Comparison of ENCODE assay signal across 16 mouse cellular contexts in genomic region chr15:101371141-101371985, GRCm38 (mm10). TPM values are rescaled to one million over a fixed set of nuclear protein-coding genes. Genes with fewer than 3 reads are reported as not detected.
DNase-seq lines count a peak whose midpoint lies in the region; ATAC-seq and TF ChIP-seq lines count a peak whose summit lies in the region.
"Had no signal": no experiment of that assay in that cellular context is flagged by ENCODE, and none has a peak within 500 bp of the region (broad histone marks: within the 10 kb centered on the region; RNA-seq: fewer than 3 reads in every experiment).

No protein-coding gene starts in this region.

- intact Hi-C loops in gastrocnemius, adult 2 months (cut with DNase I), result no loop called here

- no peak for TF ChIP-seq CTCF in gastrocnemius, adult 2 months (IDR thresholded peaks at IDR 0.05)
- TF ChIP-seq CTCF in liver, adult 2 months (IDR thresholded peaks at IDR 0.05; ENCODE audit: low read depth, low read length), result no peak
- TF ChIP-seq CTCF in cerebellum, adult 2 months (IDR thresholded peaks at IDR 0.05; ENCODE audit: borderline replicate concordance, insufficient read depth, low read depth, low read length), result no peak

- H3K36me3 ChIP-seq in liver, adult 2 months (ENCODE audit: control insufficient read depth, insufficient read depth, low read length), result no peaks in the 10 kb centered on the region
- no peaks in the 10 kb centered on the region for H3K36me3 ChIP-seq in lung, embryonic 15.5 days
- no peaks in the 10 kb centered on the region for H3K36me3 ChIP-seq in stomach, embryonic 16.5 days (ENCODE audit: control insufficient read depth, insufficient read depth, low read length)
- H3K36me3 ChIP-seq: hindbrain, embryonic 13.5 days; midbrain, embryonic 13.5 days; neural tube, embryonic 15.5 days had no signal

- H3K9ac ChIP-seq in liver, adult 2 months (ENCODE audit: low read depth, low read length), result no peak overlapping the region
- H3K9ac ChIP-seq in lung, embryonic 15.5 days, result no peak overlapping the region
- peak overlapping the region; percentile 13; the same call in 1 of the 2 replicates for H3K9ac ChIP-seq in stomach, embryonic 16.5 days (ENCODE audit: low read length)
- H3K9ac ChIP-seq: hindbrain, embryonic 13.5 days; midbrain, embryonic 13.5 days; neural tube, embryonic 15.5 days had no signal

- H3K9me3 ChIP-seq in lung, embryonic 15.5 days, result no peaks in the 10 kb centered on the region
- no peaks in the 10 kb centered on the region for H3K9me3 ChIP-seq in stomach, embryonic 16.5 days (replicated peaks; ENCODE audit: control insufficient read depth, low read length)
- H3K9me3 ChIP-seq: hindbrain, embryonic 13.5 days; midbrain, embryonic 13.5 days; neural tube, embryonic 15.5 days had no signal

- no peak for ATAC-seq in lung, embryonic 15.5 days (ENCODE audit: borderline replicate concordance, extremely low read depth, low FRiP score, low TSS enrichment)
- ATAC-seq in stomach, embryonic 16.5 days (ENCODE audit: insufficient read depth, low FRiP score), result no peak
- ATAC-seq: activated CD4-positive, CD25-positive, alpha-beta regulatory T cell, adult 4 months; midbrain, embryonic 13.5 days had no signal

- no peak overlapping the region for H3K4me3 ChIP-seq in gastrocnemius, adult 2 months
- H3K4me3 ChIP-seq in liver, adult 2 months (ENCODE audit: insufficient read depth, low read depth, low read length), result no peak overlapping the region
- H3K4me3 ChIP-seq in lung, embryonic 15.5 days, result no peak overlapping the region
- no peak overlapping the region for H3K4me3 ChIP-seq in stomach, embryonic 16.5 days (replicated peaks; ENCODE audit: low read length)
- no peak overlapping the region for H3K4me3 ChIP-seq in cerebellum, adult 2 months (replicated peaks; ENCODE audit: insufficient read depth, low read depth, low read length)
- H3K4me3 ChIP-seq: erythroblast, embryonic 14.5 days; hindbrain, embryonic 13.5 days; midbrain, embryonic 13.5 days; neural tube, embryonic 15.5 days had no signal

- WGBS in liver, adult 2 months, result 76% methylated on average over 15 of the region's 15 CpGs
- WGBS in lung, embryonic 15.5 days, result 77% methylated on average over 15 of the region's 15 CpGs
- 76% methylated on average over 15 of the region's 15 CpGs for WGBS in stomach, embryonic 16.5 days
- WGBS in cerebellum, adult 2 months, result 90% methylated on average over 15 of the region's 15 CpGs

- no peaks in the 10 kb centered on the region for H3K79me2 ChIP-seq in liver, adult 2 months (ENCODE audit: control insufficient read depth, insufficient read depth, low read length)

- DNase-seq in gastrocnemius, adult 2 months, result no peak
- DNase-seq in gastrocnemius, postnatal 10 days, result no peak
- DNase-seq in liver, adult 2 months (ENCODE audit: extremely low read depth, low read depth, low spot score), result no peak
- DNase-seq in liver, result no peak
- no peak for DNase-seq in frontal cortex, adult 2 months (ENCODE audit: extremely low spot score in 1 of 2, low spot score in 1 of 2)
- DNase-seq in cerebellum, adult 2 months, result no peak
- DNase-seq: cerebellum, postnatal 36 days had no signal

- H3K4me1 ChIP-seq in liver, adult 2 months (ENCODE audit: control insufficient read depth, insufficient read depth, low read length), result no peaks in the 10 kb centered on the region
- peaks cover 69% of the 10 kb centered on the region for H3K4me1 ChIP-seq in lung, embryonic 15.5 days
- H3K4me1 ChIP-seq in stomach, embryonic 16.5 days (ENCODE audit: control insufficient read depth, insufficient read depth, low read length), result peaks cover 54% of the 10 kb centered on the region
- H3K4me1 ChIP-seq in cerebellum, adult 2 months (ENCODE audit: control insufficient read depth, insufficient read depth, low read length), result peaks cover 20% of the 10 kb centered on the region
- H3K4me1 ChIP-seq: midbrain, embryonic 13.5 days had no signal

- H3K27me3 ChIP-seq in liver, adult 2 months (ENCODE audit: control insufficient read depth, insufficient read depth, low read length), result no peaks in the 10 kb centered on the region
- no peaks in the 10 kb centered on the region for H3K27me3 ChIP-seq in lung, embryonic 15.5 days
- H3K27me3 ChIP-seq in stomach, embryonic 16.5 days (ENCODE audit: control insufficient read depth, insufficient read depth, low read length), result no peaks in the 10 kb centered on the region
- H3K27me3 ChIP-seq in cerebellum, adult 2 months (ENCODE audit: control insufficient read depth, insufficient read depth, low read length), result no peaks in the 10 kb centered on the region
- H3K27me3 ChIP-seq: neural tube, embryonic 15.5 days had no signal

- H3K27ac ChIP-seq in gastrocnemius, adult 2 months, result peak overlapping the region; percentile 85
- peak overlapping the region; percentile 8; the same call in 1 of the 2 replicates for H3K27ac ChIP-seq in liver, adult 2 months (replicated peaks; ENCODE audit: insufficient read depth, low read depth, low read length)
- H3K27ac ChIP-seq in lung, embryonic 15.5 days, result peak overlapping the region; percentile 91
- peak overlapping the region; percentile 94 for H3K27ac ChIP-seq in stomach, embryonic 16.5 days (ENCODE audit: low read length)
- no peak overlapping the region for H3K27ac ChIP-seq in cerebellum, adult 2 months (ENCODE audit: insufficient read depth, low read length)
- H3K27ac ChIP-seq: hindbrain, embryonic 13.5 days; midbrain, embryonic 13.5 days; neural tube, embryonic 15.5 days had no signal

- H3K4me2 ChIP-seq in lung, embryonic 15.5 days, result no peak overlapping the region
- no peak overlapping the region for H3K4me2 ChIP-seq in stomach, embryonic 16.5 days (ENCODE audit: low read depth, low read length)
- H3K4me2 ChIP-seq: hindbrain, embryonic 13.5 days; midbrain, embryonic 13.5 days; neural tube, embryonic 15.5 days had no signal

- TF ChIP-seq POLR2A in liver, adult 2 months (IDR thresholded peaks at IDR 0.05; ENCODE audit: extremely low read depth, insufficient read depth, low read length), result no peak
- TF ChIP-seq POLR2A in cerebellum, adult 2 months (IDR thresholded peaks at IDR 0.05; ENCODE audit: borderline replicate concordance, insufficient read depth, low read length), result no peak

RNA-seq across cellular contexts. Expression of gene Krt80, which starts 1.4 kb away (rescaled TPM):
- 1 to 10 TPM; 1.6 to 2.5 TPM for total RNA-seq in gastrocnemius, adult 2 months (2021)
- total RNA-seq in gastrocnemius, postnatal 10 days (2021), result 1 to 10 TPM in 1 of 2 experiments, under 1 TPM in 1; 0.66 to 1.4 TPM
- total RNA-seq in liver, adult 2 months (2014; rRNA removed), result 0.07 and 0.09 TPM in 2 replicates
- polyA plus RNA-seq in liver, adult 2 months (2012; rRNA removed), result 0.15 and 0.46 TPM in 2 replicates
- polyA plus RNA-seq in lung, embryonic 15.5 days (2015; fragmentation: Nextera tagmentation; extraction: Ambion mirVana), result 1.7 and 2.0 TPM in 2 replicates
- polyA plus RNA-seq in stomach, embryonic 16.5 days (2015; fragmentation: Nextera tagmentation; extraction: Ambion mirVana), result 37.4 and 64.5 TPM in 2 replicates
- polyA plus RNA-seq in frontal cortex, adult 2 months (2012; rRNA removed), result 2.0 and 3.3 TPM in 2 replicates
- polyA plus RNA-seq in cerebellum, adult 2 months (2012; rRNA removed), result 0.05 and 0.30 TPM in 2 replicates
- total RNA-seq: MEL had no signal
- polyA plus RNA-seq: activated CD4-positive, CD25-positive, alpha-beta regulatory T cell, adult 4 months; erythroblast, embryonic 14.5 days; limb, embryonic 11.5 days had no signal

RNA-seq across cellular contexts. Expression of gene Krt7, which starts 39.5 kb away (rescaled TPM):
- total RNA-seq in gastrocnemius, adult 2 months (2021), result not detected
- under 1 TPM in 1 of 2 experiments, not detected in 1; 0.45 TPM for total RNA-seq in gastrocnemius, postnatal 10 days (2021)
- total RNA-seq in liver, adult 2 months (2014; rRNA removed), result 0.20 and 0.37 TPM in 2 replicates
- 0.29 and 0.31 TPM in 2 replicates for polyA plus RNA-seq in liver, adult 2 months (2012; rRNA removed)
- 152 and 158 TPM in 2 replicates for polyA plus RNA-seq in lung, embryonic 15.5 days (2015; fragmentation: Nextera tagmentation; extraction: Ambion mirVana)
- polyA plus RNA-seq in stomach, embryonic 16.5 days (2015; fragmentation: Nextera tagmentation; extraction: Ambion mirVana), result 378 and 523 TPM in 2 replicates
- 0.34 and 1.0 TPM in 2 replicates for polyA plus RNA-seq in frontal cortex, adult 2 months (2012; rRNA removed)
- polyA plus RNA-seq in cerebellum, adult 2 months (2012; rRNA removed), result 0.33 and 0.36 TPM in 2 replicates
- polyA plus RNA-seq: activated CD4-positive, CD25-positive, alpha-beta regulatory T cell, adult 4 months; erythroblast, embryonic 14.5 days had no signal

Comparison
In these comparisons a context has a peak if more than half of its experiments do, and no peak if none do; other contexts are left out.
1. RNA of gene Krt7, which starts 39.5 kb away (polyA plus RNA-seq): 378 to 523 TPM in stomach, embryonic 16.5 days and 152 to 158 TPM in lung, embryonic 15.5 days; 0.34 to 1.0 TPM in frontal cortex, adult 2 months, 0.33 to 0.36 TPM in cerebellum, adult 2 months and 0.29 to 0.31 TPM in liver, adult 2 months; every median in the first group is over 10 times any median in the second.